Mouse (Mus musculus): ENCODE measurements at regions not wholly inside any gene's neighbourhood (a gene's known extent, or its start where the extent isn't known, plus 50 kb on each side); places are given as distances from the start of the nearest gene placed in this dataset.

DNA sequence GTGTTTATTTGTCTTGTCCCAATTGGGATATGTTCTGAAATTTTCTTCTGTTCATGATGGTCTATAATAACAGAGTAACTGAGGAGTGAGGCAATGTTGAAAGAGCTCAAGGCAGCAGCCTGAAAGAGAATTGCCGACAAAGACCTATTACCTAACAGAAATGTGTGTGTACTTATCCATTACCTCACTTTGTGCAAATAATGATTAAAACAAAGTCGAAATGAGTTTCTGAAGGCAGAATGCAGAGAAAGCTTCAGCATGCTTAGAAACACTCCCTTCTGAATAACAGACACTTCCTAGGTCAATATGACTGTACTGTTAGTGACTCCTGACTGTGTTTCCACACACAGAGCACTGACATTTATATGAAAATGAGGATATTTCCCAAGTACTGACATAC is 63.0 kb downstream of the Kbtbd8 start:
- DNase-seq (ENCODE audit: low read depth, low spot score) = no peak

DNA sequence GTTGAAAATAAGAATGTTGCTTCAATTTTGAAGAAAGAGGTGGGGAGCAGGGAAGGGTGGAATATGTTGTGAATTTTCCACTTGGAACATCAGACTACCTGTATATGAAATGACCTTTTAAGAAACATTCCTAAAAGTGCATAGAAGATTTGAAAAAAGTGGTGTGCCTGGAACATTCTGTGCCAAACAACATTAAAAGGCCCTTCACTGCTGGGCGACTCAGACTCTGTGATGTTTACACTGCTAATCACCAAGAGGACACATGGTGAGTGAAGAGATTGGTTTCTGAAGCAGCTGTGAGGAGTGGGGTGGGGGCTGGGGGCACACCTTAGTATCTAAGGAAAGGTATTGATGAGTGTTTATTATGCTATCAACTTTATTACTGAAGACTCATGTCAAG is 65.2 kb downstream of the Kbtbd8 start:
- no peak for DNase-seq (ENCODE audit: low read depth, low spot score)

DNA sequence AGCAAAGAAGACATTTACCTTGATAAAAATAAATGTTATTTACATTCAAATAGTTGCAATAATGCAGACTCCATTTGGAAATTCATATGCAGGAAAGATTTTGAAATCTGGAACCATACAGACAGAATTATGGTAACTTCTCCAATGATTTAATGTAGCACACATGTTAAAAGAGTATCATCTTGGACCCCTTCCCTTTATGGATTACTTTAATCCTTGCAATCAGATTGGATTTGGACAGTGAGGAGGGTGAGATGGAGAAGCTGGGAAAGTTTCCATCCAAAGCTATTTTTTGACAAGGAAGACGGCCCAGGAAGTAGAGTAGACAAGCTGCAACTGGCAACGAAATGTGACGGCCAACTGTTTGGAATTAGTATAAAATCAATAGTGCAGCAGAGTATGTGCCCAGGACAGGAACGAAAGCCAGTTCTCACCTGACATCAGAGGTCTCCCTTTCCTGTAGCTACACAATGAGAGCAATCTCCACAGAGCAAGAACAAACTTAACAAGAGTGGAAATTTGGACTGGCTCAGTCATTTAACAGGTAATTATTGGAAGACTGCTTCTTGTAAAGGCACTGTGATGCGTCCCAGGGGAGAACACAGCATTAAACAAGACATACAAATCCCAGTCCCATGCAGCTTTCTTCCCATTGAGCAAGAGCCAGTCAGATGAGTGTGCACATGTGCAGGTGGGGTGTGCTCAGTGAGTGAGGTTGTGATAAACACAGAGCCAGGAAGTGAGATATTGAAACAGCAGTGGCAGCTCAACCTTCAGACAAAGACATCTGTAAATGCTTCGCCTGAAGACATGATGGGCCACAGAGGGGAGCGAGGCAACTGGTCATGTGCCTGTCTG is 68.3 kb downstream of the Kbtbd8 start:
- DNase-seq (ENCODE audit: low read depth, low spot score) = no peak

DNA sequence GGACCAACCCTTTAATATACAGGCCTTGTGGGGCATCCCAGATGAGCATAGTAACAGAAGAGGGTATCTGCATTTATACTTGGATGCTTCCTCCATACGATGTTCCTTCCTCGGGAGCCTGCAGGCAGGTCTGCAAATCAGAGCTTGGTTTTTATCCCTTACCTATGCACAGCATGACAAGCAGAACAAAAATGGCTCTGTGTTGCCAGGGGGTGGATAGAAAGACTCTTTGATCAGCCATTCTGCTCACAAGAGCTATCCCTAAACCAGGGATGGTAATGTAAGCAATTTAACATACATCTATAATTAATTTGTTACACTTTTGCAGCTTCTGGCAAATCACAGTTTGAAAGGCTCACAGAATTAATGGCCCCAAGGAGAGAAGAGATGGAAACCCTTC is 79.6 kb downstream of the Kbtbd8 start:
- DNase-seq (ENCODE audit: low read depth, low spot score) = no peak

DNA sequence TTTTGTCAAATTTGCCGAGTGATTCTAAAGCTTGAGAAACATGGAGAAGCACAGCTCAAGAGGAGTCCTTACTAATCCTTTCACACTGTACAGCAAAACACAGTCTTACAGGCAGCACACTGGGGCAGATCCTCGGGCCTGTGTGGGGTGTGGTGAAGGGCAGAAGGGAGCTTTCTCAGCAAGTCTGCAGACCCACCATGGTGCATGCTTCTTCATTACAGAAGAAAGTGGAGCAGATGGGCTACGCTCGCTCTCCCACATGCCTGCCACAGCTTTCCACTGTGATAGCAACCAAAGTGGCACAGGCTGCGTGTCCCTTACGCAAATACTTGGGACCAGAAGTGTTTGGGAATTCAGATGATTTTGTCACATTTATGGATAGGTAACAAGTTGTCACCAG is 81.6 kb downstream of the Kbtbd8 start:
- DNase-seq (ENCODE audit: low read depth, low spot score) = no peak

DNA sequence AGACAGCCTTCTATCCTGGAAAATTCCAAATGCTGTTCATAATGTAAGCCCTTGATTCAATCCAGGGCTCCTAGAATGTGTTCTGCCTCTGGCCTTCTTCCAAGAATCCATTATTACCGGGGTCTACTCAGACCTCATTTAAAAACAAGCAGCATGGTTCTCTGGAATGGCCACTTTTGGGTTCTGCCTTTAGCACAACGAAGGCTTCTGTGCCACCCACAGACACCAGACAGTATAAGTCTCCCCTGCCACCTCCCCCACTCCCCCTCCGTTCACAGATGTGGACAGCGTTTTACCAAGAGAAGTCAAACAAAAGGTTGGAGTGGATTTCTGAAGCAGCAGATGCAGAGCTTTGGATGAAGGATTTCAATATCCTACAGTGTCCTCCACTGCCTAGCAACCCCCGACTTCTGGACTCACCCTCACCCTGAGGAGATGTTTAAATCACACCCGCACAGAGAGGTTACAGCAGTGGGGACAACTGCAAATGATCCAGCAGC is 85.3 kb downstream of the Kbtbd8 start:
- no peak for DNase-seq (ENCODE audit: low read depth, low spot score)

DNA sequence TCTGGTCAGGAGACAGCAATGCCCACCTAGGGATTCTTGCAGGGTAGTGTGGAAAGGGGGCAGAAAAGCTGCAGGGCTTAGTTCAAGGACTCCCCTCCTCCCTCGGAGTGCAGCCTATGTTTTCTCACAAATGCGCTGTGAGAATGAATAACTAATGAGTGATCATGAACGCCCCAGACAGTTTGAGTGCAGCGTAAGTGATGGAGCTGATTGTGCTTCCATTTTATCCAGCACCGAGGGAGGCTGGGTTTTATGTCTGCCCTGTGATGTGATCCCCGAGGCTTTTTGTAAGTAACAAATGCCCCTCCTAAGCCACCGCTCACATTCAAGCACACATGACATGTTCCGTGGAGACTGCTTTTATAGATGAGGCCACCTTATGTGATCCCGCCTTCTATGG is 85.9 kb downstream of the Kbtbd8 start:
- DNase-seq (ENCODE audit: low read depth, low spot score) = no peak

DNA sequence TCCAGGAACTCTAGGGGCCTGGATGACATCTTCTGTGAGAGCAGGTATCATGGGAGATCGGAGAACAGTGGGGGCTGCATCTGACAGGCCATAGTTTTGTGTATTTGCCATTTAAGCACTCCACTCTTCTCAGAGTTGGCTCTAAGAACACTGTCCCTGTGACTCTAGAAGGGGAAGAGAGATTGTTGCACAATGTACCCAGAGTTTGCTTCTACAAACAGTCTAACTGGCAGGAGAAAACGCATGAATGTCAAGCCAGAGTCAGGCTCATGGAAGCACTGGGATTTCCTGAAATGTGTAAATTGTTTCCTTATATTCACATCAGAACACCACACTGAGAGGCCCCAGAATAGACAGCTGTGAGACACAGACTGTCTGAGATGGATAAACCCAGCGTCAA is 87.2 kb downstream of the Kbtbd8 start:
- no peak for DNase-seq (ENCODE audit: low read depth, low spot score)

DNA sequence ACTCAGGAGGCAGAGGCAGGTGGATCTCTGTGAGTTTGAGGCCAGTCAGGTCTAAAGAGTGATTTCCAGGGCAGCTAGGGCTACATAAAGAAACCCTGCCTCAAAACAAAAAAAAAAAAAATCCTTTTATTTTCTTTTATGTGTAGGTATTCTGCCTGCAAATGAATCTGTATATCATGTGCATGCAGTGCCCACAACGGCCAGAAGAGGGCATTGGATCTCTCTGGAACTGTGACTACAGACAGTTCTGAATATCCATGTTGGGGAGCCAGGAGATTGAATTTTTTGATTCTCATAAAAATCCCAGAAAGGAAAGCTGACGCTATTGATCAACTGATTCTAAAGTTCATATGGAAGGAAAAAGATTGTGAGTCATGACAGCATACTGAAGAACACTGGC is 90.0 kb downstream of the Kbtbd8 start:
- DNase-seq (ENCODE audit: low read depth, low spot score) = no peak

DNA sequence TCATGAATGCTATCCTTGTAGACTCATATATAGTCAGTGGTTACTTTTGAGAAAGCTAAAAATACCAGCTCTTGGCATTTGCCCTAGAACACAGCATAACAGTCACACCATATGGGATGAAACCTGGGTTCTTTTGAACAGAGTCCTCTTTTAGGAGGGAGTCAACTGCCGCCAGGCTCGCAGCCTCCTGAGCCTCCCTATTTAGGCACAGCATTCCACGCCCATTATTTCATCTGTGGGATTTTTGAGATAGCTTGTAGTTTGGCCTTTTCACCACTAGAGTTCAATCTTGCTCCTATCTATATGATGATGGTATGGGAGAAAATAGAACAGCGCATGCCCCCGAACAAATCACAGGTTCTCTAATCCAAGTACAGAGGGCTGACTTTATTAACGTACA is 100.4 kb downstream of the Kbtbd8 start:
- no peak for DNase-seq (ENCODE audit: low read depth, low spot score)

DNA sequence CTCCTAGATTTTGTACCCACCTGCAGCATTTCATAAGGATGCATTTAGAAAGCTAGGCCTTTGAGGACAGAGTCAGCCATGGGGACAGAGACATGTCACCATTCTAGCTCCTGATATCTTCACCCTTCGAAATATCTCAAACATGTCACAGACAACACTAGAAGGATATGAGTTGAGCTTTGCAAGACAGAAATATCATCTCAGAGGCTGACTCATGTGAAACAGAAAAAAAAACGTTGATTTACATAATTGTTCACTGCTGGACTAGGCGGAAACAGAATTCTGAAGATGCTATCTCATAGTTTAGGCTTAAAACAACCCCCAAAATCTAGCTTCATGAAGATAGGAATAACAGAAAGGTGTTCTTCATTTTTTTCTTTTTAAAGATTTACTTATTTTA is 101.8 kb downstream of the Kbtbd8 start:
- DNase-seq (ENCODE audit: low read depth, low spot score) = no peak

DNA sequence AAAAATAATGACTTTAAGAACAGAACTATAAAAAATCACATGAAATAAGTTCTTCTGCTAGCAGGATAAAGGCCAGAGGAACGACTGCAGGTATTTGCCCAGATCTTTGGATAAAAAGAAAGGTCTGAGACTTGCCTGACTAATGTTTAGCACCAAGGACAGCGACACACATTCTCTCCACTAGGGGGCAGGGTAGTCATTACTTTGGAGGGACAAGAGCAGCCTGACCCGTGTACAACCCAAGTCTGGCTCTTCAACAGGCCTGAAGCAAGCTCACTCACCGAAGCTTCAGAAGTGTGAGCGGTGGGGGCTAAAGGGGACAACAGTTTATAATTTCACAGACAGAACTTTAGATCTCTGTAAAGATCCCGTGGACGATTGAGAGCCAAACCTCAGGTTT is 98.4 kb upstream of the Gm10234 start:
- DNase-seq (ENCODE audit: low read depth, low spot score) = peak; percentile 42

DNA sequence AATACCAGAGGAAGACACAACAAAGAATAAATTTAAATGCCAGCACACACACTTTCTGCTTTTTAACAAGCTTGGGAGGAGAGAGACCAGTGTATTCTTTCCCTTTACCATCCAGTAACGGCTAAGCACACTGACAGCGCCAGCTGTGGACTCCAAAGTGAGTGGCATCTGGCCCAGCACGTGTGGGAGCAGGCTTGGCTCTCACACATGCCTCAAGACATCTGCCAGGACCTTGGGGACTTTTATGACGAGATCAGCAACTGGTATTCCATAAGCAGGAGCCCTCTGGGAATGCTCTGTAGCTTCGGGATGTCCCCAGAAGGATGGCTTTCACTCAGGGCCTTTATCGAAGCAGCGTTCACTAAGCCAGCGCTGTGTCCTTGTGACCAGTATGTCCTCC is 92.0 kb upstream of the Gm10234 start:
- no peak for DNase-seq (ENCODE audit: low read depth, low spot score)

DNA sequence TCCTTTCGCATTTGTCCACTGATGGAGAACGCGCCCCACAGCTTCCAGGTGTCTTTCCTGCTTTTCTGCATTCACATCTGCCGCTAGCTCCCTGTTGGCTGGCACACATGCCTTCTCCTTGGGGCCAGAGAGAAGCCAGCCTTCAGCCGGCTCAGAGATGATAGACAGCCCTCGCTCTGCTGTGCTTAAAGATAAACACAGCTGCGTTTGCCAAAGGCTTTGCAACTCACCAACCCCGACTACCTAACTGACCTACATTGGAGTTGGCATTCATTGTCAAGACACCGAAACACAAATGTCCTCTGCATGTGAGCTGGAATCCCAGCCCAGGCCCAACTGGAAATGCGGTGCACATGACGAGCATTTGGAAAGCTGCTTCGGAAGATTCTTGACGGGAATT is 87.2 kb upstream of the Gm10234 start:
- no peak for DNase-seq (ENCODE audit: low read depth, low spot score)

DNA sequence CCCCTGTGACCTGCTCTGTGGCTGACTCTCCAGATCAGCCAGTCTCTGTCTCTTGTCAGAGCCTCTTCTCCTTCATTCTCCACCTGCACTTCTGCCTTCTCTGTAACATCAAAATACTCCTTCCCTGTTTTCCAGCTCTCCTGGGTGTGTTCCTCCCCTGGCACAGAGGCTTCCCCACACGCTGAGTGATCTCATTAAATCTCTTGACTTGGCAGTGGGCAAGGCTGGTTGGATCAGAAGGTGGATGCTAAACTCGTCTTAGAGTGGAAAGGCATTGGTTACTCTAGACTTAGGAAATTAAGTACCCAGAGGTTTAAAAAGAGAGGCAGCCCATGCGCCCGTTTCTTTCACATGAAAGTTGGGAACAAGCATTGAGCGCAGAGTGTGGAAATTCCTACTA is 78.3 kb upstream of the Gm10234 start:
- no peak for DNase-seq (ENCODE audit: low read depth, low spot score)

DNA sequence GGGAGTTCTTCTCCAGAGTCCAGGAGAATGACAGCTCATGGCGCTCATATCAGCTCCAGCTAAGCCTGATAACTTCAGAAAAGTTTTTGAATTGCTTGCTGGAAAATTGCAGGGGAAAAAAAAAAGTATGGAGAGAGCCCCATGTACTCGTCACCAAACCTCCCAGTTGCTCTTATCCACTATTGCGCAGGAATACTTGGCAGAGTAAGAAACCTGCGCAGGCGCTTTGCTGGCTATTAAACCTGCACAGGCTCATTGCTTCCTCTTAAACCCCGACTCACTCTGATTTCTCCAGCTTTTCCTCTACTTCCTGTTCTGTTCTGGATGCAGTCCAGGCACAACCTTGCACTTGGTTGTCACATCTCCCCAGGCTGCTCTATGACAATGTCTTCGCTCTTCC is 77.0 kb upstream of the Gm10234 start:
- no peak for DNase-seq (ENCODE audit: low read depth, low spot score)

DNA sequence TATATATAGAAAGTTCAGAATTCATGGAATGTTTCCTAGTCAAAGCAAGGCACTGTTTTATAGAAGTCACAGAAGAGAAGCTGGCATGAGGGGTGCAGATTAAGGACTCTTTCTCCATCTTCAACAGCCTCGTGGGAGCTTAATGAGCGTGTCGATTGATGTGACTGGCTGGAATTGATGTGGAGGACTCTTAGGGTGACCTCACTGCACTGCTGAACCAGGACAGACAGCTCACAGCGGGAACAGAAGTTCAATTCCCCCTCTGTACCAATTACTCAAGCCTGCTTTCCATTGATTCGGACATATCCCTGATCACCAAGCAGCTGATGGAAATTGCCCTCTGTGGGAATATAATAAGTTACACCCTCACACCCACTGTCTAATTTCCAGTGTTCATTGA is 65.6 kb upstream of the Gm10234 start:
- no peak for DNase-seq (ENCODE audit: low read depth, low spot score)

DNA sequence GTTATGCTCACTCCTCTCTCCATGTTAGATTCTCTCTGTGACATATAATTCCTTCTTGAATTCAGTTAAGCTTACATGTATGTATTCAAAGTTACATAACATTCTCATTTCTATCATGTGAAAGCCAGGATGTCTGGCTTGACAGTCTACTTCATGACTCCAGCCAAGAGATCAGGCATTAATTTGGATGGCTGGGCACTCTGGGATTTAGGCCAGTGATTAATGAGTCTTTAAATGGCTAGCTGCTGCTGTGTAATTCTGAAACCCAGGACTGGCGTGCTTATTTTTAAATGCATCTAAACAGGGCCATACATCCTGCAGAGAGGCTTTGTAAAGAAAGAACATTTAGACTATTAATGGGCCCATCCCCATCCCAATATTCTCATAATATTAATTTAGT is 60.9 kb upstream of the Gm10234 start:
- DNase-seq (ENCODE audit: low read depth, low spot score) = no peak

DNA sequence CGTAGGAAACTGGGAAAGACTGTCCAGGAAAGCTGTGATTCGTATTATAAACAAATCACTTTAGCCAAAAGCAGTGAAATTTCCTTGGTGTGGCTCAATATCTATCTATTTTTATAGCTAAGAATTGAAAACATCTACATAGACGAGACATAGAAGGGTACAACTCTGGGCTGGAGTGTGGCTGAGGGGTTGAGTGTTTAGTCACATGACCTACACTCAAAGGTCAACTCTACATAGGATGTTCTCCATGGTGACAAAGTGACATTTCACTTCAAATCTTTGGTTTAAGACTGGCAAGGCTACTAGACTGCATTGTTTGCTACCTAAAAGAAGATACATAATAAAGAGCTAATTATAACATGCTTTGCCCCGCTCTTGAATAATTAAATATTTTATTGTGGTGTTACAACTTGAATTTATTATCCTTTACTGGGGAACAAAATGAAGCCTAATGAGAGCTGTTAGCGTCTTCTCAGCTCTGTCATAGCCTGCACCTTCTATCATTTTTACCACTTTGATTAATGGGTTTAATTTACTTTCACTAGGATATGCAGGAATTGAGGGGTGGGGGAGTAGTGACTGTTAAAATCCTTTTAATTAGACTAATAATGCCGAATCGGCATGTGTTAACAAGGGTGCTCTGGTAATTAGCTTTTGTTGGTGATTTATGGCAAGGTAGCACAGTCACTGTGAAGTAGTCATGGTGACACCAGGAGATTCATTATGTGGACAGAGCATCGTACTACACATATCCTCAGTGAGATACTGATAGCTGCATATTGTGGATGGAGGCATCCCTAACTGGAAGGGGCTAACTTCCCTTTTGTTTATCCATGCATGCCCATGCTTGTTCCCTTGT is 57.7 kb upstream of the Gm10234 start:
- DNase-seq (ENCODE audit: low read depth, low spot score) = no peak

DNA sequence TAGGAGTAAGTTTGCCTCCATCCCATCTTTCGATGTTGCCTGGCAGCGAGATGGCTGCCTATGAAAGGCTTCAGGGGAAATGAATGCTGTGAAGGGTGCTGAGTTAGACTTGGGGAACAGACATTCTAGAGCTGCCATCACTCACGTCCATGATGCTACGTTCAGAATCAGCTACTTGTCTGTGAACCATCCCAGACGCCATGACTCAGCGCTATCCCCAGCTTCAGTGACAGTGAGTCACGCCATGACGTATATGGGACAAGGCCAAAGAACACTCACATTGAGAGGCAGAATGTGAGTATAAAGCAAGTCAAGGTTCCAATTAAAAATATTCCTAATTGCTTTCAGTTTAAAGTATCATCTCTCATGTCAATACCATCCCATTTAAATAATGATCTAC is 52.4 kb upstream of the Gm10234 start:
- no peak for DNase-seq (ENCODE audit: low read depth, low spot score)
